Mouse (Mus musculus) CH12.LX (cell line): ENCODE measurements at regions not wholly inside any gene's neighbourhood (a gene's known extent, or its start where the extent isn't known, plus 50 kb on each side); places are given as distances from the start of the nearest gene placed in this dataset.

Experiments
- CHD1 ChIP-seq: IDR thresholded peaks from 2 replicates; pipeline ENCODE4 v1.6.1; 2012; ENCODE audit warnings: low read depth, low read length, improper control_type of control experiment, inconsistent platforms
- CHD2 ChIP-seq: IDR thresholded peaks from 2 replicates; pipeline ENCODE4 v1.6.1; 2011; ENCODE audit warnings: low read length, improper control_type of control experiment
- CTCF ChIP-seq, 2 experiments: IDR thresholded peaks in 1 of 2; conservative IDR thresholded peaks in 1 of 2; 2 replicates each; pipeline ENCODE4 v1.5.1; 2011 to 2012; ENCODE audit warnings: low read depth in 2 of 2, low read length in 2 of 2, improper control_type of control experiment in 1 of 2, inconsistent platforms in 1 of 2, mild to moderate bottlenecking in 1 of 2, moderate library complexity in 1 of 2
- E2F4 ChIP-seq: IDR thresholded peaks from 2 replicates; pipeline ENCODE4 v1.6.1; 2011; ENCODE audit warnings: low read depth, low read length, improper control_type of control experiment; ENCODE audit not compliant: insufficient replicate concordance
- EP300 ChIP-seq: IDR thresholded peaks from 2 replicates; pipeline ENCODE4 v1.6.1; 2011; ENCODE audit warnings: low read length, improper control_type of control experiment
- IRF4 ChIP-seq: IDR thresholded peaks from 2 replicates; pipeline ENCODE4 v1.6.1; 2014; ENCODE audit warnings: low read depth, mild to moderate bottlenecking, inconsistent platforms, low read length, improper control_type of control experiment
- MAX ChIP-seq: IDR thresholded peaks from 2 replicates; pipeline ENCODE4 v1.6.1; 2011; ENCODE audit warnings: low read length, improper control_type of control experiment
- MXI1 ChIP-seq: IDR thresholded peaks from 2 replicates; pipeline ENCODE4 v1.6.1; 2011; ENCODE audit warnings: mild to moderate bottlenecking, low read depth, low read length, improper control_type of control experiment
- POLR2A ChIP-seq: IDR thresholded peaks from 2 replicates; pipeline ENCODE4 v1.6.1; 2011; ENCODE audit warnings: low read depth, mild to moderate bottlenecking, improper control_type of control experiment, low read length
- POLR2AphosphoS2 ChIP-seq: IDR thresholded peaks from 2 replicates; pipeline ENCODE4 v1.6.1; 2011; ENCODE audit warnings: low read depth, low read length, improper control_type of control experiment
- RCOR1 ChIP-seq: conservative IDR thresholded peaks from 2 replicates; pipeline ENCODE4 v1.6.1; 2012; ENCODE audit warnings: low read depth, mild to moderate bottlenecking, inconsistent platforms, low read length, improper control_type of control experiment
- USF1 ChIP-seq: IDR thresholded peaks from 2 replicates; pipeline ENCODE4 v1.6.1; 2014; ENCODE audit warnings: low read depth, mild to moderate bottlenecking, inconsistent platforms, low read length, improper control_type of control experiment
- ZKSCAN1 ChIP-seq: IDR thresholded peaks from 2 replicates; pipeline ENCODE4 v1.6.1; 2012; ENCODE audit warnings: low read depth, inconsistent platforms, low read length, improper control_type of control experiment, borderline replicate concordance

GRCm38 (mm10) chr9:117872387-117873081 lies 167.8 kb upstream of the Azi2 start:
- TF ChIP-seq RCOR1 (no peak), CTCF (conservative IDR thresholded peaks at IDR 0.05 in 1 of 2, IDR thresholded peaks at IDR 0.05 in 1 of 2; ENCODE audit: low read depth in 2 of 2, low read length in 2 of 2) (no peak), USF1 (no peak), IRF4 (no peak), POLR2A (no peak), CHD1 (no peak), POLR2AphosphoS2 (no peak), E2F4 (no peak), EP300 (no peak), MAX (no peak), CHD2 (no peak), ZKSCAN1 (no peak), MXI1 (no peak)
